Mouse (Mus musculus): ENCODE results near the gene Rbm41.

- TF ChIP-seq ZC3H11A (IDR thresholded peaks at IDR 0.05; ENCODE audit: borderline replicate concordance, low read depth, low read length) (no peak), CHD2 (IDR thresholded peaks at IDR 0.05; ENCODE audit: low read depth, low read length) (no peak), HCFC1 (IDR thresholded peaks at IDR 0.05; ENCODE audit: borderline replicate concordance, insufficient read depth, low read length) (no peak)
Observed at GRCm38 (mm10) chrX:139891387-139891786, 107.0 kb downstream of the Rbm41 start.
